Mouse (Mus musculus) macrophage (primary cell): Measurements from ENCODE around the gene Exosc3. TPM values are rescaled to one million over a fixed set of nuclear protein-coding genes. Genes with fewer than 3 reads are reported as not detected.
A peak's percentile ranks its signal among the peaks of the same experiment; 100 is the strongest.
"Not testable (repeated sequence)": the region's sequence is repeated elsewhere in the genome, so short reads cannot be mapped to it uniquely, and the experiment has no call there.

Source experiments
- H3K27ac ChIP-seq: fragments of 350-480 bp; formaldehyde crosslinking; 2 replicates; pipeline ENCODE4 v1.9.0; 2021
- H3K36me3 ChIP-seq: fragments of 350-480 bp; formaldehyde crosslinking; 2 replicates; pipeline ENCODE4 v1.9.0; 2021; ENCODE audit errors: inconsistent target
- H3K4me3 ChIP-seq: fragments of 350-480 bp; formaldehyde crosslinking; 2 replicates; pipeline ENCODE4 v1.9.0; 2021; ENCODE audit errors: inconsistent target
- H3K79me2 ChIP-seq: fragments of 350-480 bp; formaldehyde crosslinking; 2 replicates; pipeline ENCODE4 v1.9.0; 2021; ENCODE audit errors: inconsistent target
- WGBS: methylation state at CpG from one replicate; pipeline ENCODE4 v1.1.7; 2026; ENCODE audit warnings: inconsistent platforms; ENCODE audit not compliant: missing documents; 5-methylcytosine and 5-hydroxymethylcytosine counted together
- polyA plus RNA-seq: library from polyadenylated mRNA; stranded (reverse); fragments of 250-400 nt; gene quantifications from 3 replicates; pipeline ENCODE4 v1.2.4, GENCODE M21; 2018; ENCODE audit warnings: inconsistent platforms
- total RNA-seq, 78 experiments: library from RNA; depleted of rRNA; stranded (reverse); fragments of 250-400 nt; gene quantifications; 1 replicate in 9 of 78; 2 replicates in 24 of 78; 3 replicates in 43 of 78; 4 replicates in 2 of 78; pipeline ENCODE4 v1.2.4; 2018; ENCODE audit warnings: inconsistent platforms in 56 of 78

The Exosc3 gene
- total RNA-seq (2018; cell fraction: chromatin; rRNA removed) = 10 to 100 TPM in 12 of 26 experiments, 1 to 10 TPM in 14; 3.0 to 19.8 (median 9.7) TPM
- total RNA-seq (2018; cell fraction: cytosol; rRNA removed) = 10 to 100 TPM; 13.8 to 24.9 (median 21.2) TPM
- 10 to 100 TPM in 19 of 26 experiments, 1 to 10 TPM in 7; 5.2 to 26.0 (median 12.7) TPM for total RNA-seq (2018; cell fraction: nucleus; rRNA removed)
- 17.6 to 31.1 TPM (median 28.5 TPM) in 3 replicates for polyA plus RNA-seq

- H3K4me3 ChIP-seq = peak within 1 kb of the TSS; percentile 72
- peak within 1 kb of the TSS; percentile 46 for H3K27ac ChIP-seq
- peaks cover 1% of the 10 kb centered on the region for H3K36me3 ChIP-seq
- WGBS = 1% methylated on average over 48 of the region's 76 CpGs
- H3K79me2 ChIP-seq = peaks cover 51% of the 10 kb centered on the region
These were observed at the start of gene Exosc3 for GRCm38 (mm10) chr4:45342286-45343155. Exosc3 (minus strand) TSS chr4:45342732.

GRCm38 (mm10) chr4:45392099-45392498, 49.6 kb upstream of the Exosc3 start:
- Histone ChIP-seq H3K79me2 (peaks cover 3% of the 10 kb centered on the region; the same call in 1 of the 2 replicates), H3K36me3 (no peaks in the 10 kb centered on the region), H3K4me3 (no peak overlapping the region), H3K27ac (no peak overlapping the region)
- WGBS = 66% methylated on average over 4 of the region's 4 CpGs

GRCm38 (mm10) chr4:45387296-45387695, 44.8 kb upstream of the Exosc3 start:
- not testable (repeated sequence) for H3K27ac ChIP-seq, H3K79me2 ChIP-seq, H3K36me3 ChIP-seq, H3K4me3 ChIP-seq
- 95% methylated on average over 5 of the region's 5 CpGs for WGBS

- not testable (repeated sequence) for H3K79me2 ChIP-seq, H3K27ac ChIP-seq, H3K36me3 ChIP-seq, H3K4me3 ChIP-seq
- 87% methylated on average over 2 of the region's 2 CpGs for WGBS
These were observed 39.6 kb upstream of the Exosc3 start for GRCm38 (mm10) chr4:45382133-45382532.

GRCm38 (mm10) chr4:45380903-45381580, 38.5 kb upstream of the Exosc3 start:
- WGBS = 92% methylated on average over 9 of the region's 10 CpGs
- not testable (repeated sequence) for H3K79me2 ChIP-seq, H3K36me3 ChIP-seq, H3K27ac ChIP-seq, H3K4me3 ChIP-seq

- Histone ChIP-seq H3K36me3 (peaks cover 44% of the 10 kb centered on the region), H3K79me2 (no peaks in the 10 kb centered on the region), H3K27ac (no peak overlapping the region), H3K4me3 (no peak overlapping the region)
- 94% methylated on average over 4 of the region's 4 CpGs for WGBS
These were observed 34.0 kb upstream of the Exosc3 start for GRCm38 (mm10) chr4:45376573-45376972.

GRCm38 (mm10) chr4:45374879-45375278, 32.3 kb upstream of the Exosc3 start:
- peaks cover 59% of the 10 kb centered on the region for H3K36me3 ChIP-seq
- 100% methylated on average over 5 of the region's 5 CpGs for WGBS
- no peak overlapping the region for H3K4me3 ChIP-seq
- no peak overlapping the region for H3K27ac ChIP-seq
- no peaks in the 10 kb centered on the region for H3K79me2 ChIP-seq

- 97% methylated on average over 3 of the region's 3 CpGs for WGBS
- H3K36me3 ChIP-seq = peaks cover 51% of the 10 kb centered on the region
- H3K27ac ChIP-seq = no peak overlapping the region
- no peaks in the 10 kb centered on the region for H3K79me2 ChIP-seq
- no peak overlapping the region for H3K4me3 ChIP-seq
These were observed 28.7 kb upstream of the Exosc3 start for GRCm38 (mm10) chr4:45371261-45371660.

GRCm38 (mm10) chr4:45356653-45357052, 14.1 kb upstream of the Exosc3 start:
- 76% methylated on average over 3 of the region's 3 CpGs for WGBS
- H3K36me3 ChIP-seq = peaks cover 9% of the 10 kb centered on the region
- H3K79me2 ChIP-seq = peaks cover 62% of the 10 kb centered on the region; the same call in 1 of the 2 replicates
- no peak overlapping the region for H3K4me3 ChIP-seq
- no peak overlapping the region for H3K27ac ChIP-seq

- peak within 1 kb of the TSS; percentile 46 for H3K27ac ChIP-seq
- H3K36me3 ChIP-seq = no peaks in the 10 kb centered on the region; the same call in 1 of the 2 replicates
- H3K79me2 ChIP-seq = peaks cover 44% of the 10 kb centered on the region
- peak within 1 kb of the TSS; percentile 72 for H3K4me3 ChIP-seq
- 2% methylated on average over 24 of the region's 42 CpGs for WGBS
These were observed 773 bp downstream of the Exosc3 start, which contains the start of gene Dcaf10 for GRCm38 (mm10) chr4:45341669-45342249. Dcaf10 (plus strand) TSS chr4:45342101.

- H3K79me2 ChIP-seq = peaks cover 38% of the 10 kb centered on the region
- H3K4me3 ChIP-seq = peak overlapping the region; percentile 29; the same call in 1 of the 2 replicates
- H3K27ac ChIP-seq = no peak overlapping the region
- WGBS = 92% methylated on average over 8 of the region's 9 CpGs
- H3K36me3 ChIP-seq = no peaks in the 10 kb centered on the region; the same call in 1 of the 2 replicates
These were observed 1.3 kb downstream of the Exosc3 start for GRCm38 (mm10) chr4:45341226-45341625.

GRCm38 (mm10) chr4:45332466-45332865, 10.1 kb downstream of the Exosc3 start:
- no peaks in the 10 kb centered on the region for H3K79me2 ChIP-seq
- H3K27ac ChIP-seq = no peak overlapping the region
- no peaks in the 10 kb centered on the region for H3K36me3 ChIP-seq
- WGBS = 39% methylated on average over 3 of the region's 3 CpGs
- no peak overlapping the region for H3K4me3 ChIP-seq

GRCm38 (mm10) chr4:45331139-45331538, 11.4 kb downstream of the Exosc3 start:
- Histone ChIP-seq H3K4me3 (no peak overlapping the region), H3K36me3 (no peaks in the 10 kb centered on the region), H3K79me2 (no peaks in the 10 kb centered on the region), H3K27ac (no peak overlapping the region)
- WGBS = 88% methylated on average over 7 of the region's 7 CpGs

- Histone ChIP-seq H3K36me3 (peaks cover 21% of the 10 kb centered on the region; the same call in 1 of the 2 replicates), H3K27ac (0 out of 2 replicates have a peak overlapping the region, but pooled peaks have one; percentile 12), H3K79me2 (peaks cover 23% of the 10 kb centered on the region), H3K4me3 (peak overlapping the region; percentile 63)
- WGBS = 0% methylated on average over 56 of the region's 56 CpGs
These were observed 22.2 kb downstream of the Exosc3 start for GRCm38 (mm10) chr4:45320159-45320816.
